Mouse (Mus musculus) ZHBTc4 (cell line): ENCODE data around the gene Ncaph.
A peak's percentile ranks its signal among the peaks of the same experiment; 100 is the strongest.
"Not testable (repeated sequence)": the region's sequence is repeated elsewhere in the genome, so short reads cannot be mapped to it uniquely, and the experiment has no call there.

ENCODE experiments used
- DNase-seq: peaks from one replicate; pipeline ENCODE4 v3.0.0-alpha.2; 2011; ENCODE audit warnings: low read depth, low spot score

Ncaph gene

DNA sequence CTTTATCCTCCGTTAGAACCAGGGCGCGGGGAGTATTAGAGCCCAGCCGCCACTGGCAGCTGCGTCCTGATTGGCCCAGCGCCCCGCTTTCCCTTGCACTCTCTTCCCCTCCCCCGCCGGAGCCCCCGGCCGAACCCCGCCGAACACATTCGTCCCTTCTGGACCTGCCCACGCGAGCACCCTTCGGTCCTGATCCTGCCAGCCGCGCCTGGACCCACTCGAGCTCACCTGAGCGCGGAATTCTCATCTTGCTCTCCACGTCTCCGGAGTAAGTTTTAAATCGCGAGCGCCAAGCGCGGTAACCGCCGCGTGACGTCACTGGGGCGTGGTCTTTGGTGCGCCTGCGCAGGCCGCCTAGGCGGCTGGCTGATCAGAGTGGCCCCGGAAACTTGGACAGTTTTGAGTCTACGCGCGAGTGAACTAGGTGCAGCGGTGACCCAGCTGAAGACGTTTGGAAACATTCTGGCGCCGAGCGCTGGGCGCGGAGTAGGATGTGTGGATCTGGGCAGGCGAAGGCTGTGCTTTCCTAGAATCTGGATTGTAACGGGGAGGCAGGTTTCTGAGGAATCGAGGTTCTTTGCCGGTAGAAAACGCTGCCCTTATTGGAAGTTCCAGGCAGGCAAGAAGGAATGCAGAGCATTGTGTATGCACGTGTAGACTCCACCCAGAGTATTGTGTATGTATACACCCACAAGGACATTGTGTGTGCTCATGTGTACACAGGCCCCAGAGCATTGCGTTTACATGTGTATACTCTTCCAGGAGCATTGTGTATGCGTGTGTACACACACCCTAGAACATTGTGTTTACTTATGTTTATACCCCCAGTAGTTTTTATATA is at the start of gene Ncaph:
TSS of gene Ncaph (minus strand) at position 334 of the 841 bp plus-strand sequence.
- peak; percentile 96 for DNase-seq

DNA sequence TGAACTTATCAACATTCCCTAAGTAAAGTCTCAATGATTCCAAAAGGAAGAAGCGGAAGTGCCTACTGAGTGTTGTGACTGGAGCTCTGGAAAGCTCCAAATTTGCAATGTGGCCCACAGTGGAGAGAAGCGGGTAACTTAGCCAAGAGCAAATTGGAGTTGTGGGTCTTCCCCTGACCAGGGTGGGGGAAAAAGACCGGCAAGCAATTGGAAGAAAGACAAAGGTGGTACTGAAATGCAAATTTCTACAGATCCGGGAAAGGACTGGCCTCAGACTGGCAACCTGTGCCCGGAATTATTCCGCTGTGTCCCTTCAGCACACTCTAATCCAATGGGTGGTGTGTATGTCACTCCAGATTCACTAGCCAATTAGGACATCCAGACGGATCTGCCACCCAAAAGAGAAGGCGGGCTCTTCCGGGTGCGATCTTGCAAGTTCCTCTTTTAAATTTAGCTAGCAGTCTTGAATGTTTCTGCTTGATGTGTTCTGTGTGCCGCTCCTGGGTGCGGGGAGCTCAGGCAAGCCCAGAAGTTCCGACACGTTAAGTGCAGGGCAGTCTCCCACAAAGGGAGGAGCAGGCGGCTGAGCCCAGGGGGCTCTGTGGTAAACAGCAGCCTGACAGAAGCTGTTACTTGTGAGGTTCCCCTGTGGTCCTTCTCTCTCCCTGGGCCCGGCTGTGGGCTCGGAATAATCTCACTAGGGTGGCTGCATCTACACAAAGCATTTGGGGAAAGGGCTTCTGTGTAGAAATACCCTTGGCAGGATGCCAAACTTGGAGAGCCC is 49.0 kb upstream of the Ncaph start:
- DNase-seq: peak; percentile 95

DNA sequence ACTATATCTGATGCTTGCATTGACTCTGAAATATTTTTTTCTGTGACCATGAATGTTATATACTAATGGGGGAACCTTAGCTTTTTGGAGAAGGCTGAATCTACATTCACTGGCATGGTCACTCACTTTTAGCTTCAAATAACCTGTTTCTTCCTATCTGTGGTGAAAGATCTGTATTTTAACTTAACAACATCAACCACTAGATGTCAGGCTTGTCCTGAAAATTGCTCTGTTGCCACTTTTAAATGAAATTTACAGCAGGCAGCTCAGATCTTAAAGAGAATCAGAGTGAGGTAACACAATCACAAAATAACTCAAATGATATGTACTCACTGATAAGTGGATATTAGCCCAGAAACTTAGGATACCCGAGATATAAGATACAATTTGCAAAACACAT is 32.5 kb upstream of the Ncaph start:
- peak; percentile 56 for DNase-seq

DNA sequence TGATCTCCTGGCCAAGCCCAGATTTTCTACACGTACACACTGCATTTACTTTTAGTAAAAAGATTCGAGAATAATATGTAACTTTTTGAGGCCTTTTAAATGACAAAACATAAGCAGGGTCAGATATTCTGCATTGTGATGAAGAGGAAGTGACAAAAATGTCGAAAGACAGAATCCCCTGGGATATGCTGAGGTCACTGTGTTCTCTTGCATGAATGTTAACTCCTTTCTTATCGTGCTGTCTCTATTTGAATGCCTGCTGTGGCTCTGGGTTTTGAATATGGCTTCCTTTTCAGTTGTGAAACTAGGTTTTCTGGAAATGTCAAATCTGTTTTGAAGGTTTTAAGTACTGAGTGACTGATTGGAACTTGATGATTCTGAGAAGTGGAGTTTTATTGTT is 31.9 kb upstream of the Ncaph start:
- no peak for DNase-seq

DNA sequence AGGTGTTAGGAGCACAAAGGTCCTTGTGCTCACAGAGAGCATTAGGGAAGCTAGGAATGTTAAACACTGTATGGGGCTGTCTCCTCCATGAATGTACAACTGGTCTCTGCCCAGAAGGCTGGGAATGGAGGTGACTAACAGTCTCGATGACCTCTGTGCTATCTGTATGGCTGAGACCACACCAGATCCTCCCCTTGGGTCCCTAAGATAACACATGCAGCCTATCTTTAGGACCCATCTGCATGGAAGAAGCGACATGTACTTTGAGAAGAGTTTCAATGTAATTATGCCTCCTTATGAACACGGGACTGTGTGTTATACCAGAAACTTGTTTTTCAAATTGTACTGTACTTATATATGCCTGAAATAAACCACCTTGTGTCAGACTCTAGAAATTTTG is 11.9 kb upstream of the Ncaph start:
- no peak for DNase-seq

DNA sequence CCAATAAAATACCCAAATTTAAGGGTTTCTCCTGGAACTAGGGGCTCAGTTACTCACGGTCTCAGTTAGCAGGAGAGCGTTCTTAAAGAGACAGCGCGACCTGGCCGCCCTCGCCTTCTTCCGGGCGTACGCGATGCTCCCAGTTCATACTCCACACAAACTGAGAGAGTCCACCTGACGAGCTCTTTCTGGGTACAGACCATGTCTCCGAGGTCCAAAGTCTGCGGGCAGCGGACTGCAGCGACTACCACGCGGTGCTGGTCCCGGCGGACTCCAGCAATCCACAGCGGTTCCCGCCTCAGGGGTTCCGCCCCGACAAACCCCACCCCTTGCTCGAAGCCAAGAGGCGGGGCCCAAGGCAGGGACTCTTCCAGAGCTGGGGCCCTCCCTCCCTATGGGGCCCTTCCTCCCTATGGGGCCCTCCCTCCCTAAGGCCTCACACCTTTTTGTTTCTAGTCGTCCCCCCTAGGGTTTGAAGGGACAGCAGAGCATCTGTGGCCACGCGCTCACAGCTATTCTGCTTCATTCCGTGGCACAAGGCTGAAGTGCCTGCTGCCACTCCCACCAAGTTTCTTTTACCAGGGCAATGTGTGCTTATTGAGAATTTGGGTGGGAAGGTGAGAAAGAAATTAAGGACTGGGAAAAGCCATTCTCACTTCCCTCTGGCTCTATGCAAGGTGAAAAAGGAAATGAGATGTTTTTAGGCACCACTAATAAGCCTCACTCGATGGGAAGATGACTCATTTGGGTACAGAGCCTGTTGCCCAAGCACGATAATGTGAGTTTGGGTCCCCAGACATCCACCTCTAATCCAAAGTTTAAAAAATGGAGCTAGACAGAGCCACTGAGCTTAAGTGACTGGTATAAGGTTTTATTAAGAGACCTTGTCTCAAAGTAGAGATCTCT is 9.7 kb upstream of the Ncaph start, which contains the start of gene Itpripl1:
TSS of gene Itpripl1 (minus strand) at position 285 of the 906 bp plus-strand sequence.
- DNase-seq: peak; percentile 78

DNA sequence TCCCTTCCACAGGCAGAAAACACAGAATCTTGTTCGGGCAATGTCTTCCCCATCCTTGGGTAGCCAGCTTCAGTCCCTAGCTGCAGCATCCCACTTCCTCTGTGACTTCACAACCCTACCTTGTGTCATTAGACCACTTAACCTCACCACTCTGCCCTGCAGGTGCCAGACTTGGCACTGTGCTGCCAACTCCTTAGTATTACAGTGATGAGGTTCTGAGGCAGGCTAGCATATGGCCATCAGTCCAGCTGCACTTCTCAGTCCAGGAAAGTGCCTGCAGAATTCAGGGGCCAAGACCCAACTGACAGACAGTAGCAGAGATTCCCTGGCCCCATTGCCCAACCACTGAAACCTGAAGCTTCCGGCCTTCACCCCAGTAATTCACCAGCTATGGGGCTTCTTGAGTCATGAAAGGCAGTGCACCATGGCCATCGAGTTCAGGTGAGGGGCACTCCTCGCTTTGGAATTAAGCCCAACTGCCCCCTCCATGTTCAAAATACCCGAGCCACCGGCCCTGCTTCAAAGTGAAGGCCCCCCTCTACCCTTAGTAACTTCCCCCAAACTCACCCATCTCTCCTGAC is 8.9 kb upstream of the Ncaph start:
- DNase-seq: no peak

DNA sequence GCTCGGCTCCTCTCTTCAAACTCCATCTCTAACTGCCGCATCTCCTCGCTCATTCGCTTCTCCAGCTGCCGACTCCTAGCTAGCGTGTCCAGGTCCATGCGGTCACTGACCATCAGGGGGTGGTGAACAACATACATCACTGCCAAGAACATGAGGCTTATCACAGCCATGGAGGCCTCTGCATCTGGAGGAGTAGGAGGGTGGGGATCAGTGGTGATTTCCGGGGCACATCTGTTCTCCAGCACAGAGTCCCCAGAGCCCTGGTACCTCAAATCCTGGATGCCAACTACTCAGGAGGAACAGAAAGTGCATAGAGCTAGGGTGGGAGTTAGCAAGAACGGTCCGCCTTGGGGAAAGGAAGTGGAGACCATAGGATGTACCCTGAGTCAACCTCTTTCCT is 8.3 kb upstream of the Ncaph start:
- DNase-seq: no peak

DNA sequence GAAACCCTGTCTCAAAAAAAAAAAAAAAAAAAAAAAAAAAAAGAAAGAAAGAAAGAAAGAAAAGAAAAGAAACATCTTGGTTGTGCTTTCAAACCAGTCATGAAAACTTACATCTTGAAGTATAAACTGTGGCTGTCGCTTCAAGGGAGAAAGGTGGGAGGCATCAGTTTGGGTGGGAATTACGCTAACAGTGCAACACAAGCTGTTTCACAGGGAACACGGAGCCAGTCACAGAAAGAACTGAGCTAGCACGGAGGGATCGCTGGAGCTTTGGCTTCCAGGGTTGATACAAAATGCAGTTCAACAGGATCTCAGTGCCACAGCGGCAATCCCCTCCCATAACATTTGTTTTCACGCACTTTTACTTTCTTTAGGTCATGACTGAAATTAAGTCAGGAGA is 6.3 kb upstream of the Ncaph start:
- no peak for DNase-seq

DNA sequence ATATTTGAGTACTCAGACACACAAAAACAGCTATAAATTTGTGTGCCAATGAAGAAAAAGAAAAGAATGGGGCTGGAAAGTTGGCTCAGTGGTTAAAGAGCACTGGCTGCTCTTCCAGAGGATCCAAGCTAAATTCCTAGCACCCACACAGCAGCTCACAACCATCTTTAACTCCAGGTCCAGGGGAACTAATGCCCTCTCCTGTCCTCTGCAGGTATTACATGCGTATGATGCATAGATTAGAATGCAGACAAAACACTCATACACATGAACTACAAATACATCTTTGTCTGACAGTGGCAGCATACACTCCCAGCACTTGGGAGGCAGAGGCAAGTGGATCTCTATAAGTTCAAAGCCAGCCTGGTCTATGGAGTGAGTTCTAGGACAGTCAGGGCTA is 5.9 kb upstream of the Ncaph start:
- peak; percentile 42 for DNase-seq

DNA sequence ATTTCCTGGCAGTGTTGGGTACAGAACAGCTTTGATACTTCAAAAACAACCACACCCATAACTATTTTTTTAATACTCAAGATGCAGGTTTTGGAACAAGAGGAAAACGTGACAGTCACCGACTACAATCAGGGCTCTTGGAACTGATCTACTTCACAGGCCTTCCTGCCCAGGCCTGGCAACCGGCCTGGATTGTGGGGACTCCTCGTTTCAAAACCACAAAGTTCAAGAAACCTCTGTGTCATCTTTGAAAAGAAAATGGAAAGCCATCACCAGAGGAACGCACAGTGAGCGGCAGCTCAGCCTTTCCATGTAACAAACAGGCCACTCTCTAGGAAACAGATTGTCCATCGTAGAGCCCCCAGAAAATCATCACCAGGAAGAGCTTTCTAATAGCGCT is 5.3 kb upstream of the Ncaph start:
- no peak for DNase-seq

DNA sequence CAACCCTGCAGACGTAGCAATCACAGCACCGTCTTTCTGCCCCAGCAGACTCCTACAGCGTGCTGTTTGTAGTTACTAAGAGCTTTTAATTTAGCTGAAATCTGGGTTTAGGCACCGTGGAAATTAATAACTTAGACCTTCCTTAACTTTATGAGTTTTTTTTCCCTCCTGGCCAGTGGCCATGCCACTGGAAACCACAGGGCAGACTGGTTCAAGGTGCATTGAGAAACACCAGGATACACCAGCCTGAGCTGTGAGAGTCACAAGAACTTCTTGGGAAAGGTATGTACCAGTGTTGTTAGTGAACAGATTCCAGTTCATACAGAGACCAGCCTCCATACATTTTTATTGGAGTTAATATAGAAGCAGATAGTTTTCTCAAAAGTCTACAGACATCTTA is 4.7 kb upstream of the Ncaph start:
- no peak for DNase-seq

DNA sequence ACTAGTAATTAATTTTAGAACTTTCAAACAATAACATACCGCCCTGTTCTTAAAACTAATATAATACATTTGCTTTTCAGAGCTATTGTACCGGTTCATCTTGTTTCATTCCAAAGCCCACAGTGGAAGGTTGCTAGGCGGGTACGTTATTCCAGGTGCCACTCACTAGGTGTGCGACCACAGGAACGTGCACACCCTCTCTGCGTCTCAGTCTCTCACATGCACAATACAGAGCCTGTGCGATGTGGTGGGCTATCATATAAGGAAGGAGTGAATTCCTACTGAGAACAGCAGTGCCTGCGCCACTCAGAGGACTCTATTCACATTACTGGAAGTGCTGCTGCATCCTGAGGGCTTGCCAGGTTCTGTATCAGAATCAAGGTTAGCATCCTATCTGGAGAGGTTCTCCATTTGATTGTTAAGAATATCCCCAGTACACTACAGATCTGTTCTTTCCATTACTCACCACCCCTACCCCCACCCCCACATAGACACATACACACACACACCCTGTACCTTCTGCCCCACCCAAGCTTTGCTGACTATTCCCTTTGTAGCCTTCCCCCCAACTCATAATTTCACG is 4.2 kb upstream of the Ncaph start:
- no peak for DNase-seq

DNA sequence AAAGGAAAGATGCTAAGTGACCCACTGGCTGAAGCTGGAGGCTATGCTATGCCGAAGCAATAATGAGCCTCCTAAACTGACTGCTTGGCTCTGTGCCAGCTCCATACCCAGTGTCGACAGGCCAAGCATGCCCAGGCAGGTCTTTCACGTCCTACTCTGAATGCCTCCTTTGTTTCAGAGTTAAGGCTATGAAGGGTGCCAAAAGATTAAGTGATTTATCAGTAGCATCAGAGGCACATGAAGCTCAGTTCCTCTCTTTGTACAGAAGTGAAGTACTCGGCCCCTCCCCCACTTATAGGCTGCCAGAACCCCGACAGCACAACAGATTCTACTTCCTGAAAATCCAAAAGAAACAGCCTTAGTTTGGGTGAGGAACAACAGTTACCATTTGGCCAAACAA is 3.2 kb upstream of the Ncaph start:
- DNase-seq: peak; percentile 64

DNA sequence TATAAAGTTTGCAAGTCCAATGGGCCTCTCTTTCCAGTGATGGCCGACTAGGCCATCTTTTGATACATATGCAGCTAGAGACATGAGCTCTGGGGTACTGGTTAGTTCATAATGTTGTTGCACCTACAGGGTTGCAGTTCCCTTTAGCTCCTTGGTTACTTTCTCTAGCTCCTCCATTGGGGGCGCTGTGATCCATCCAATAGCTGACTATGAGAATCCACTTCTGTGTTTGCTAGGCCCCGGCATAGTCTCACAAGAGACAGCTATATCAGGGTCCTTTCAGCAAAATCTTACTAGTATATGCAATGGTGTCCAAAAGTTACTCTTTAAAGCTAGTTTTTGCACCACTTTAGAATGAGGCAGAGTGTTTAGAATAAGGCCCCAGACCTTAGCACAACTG is 1.5 kb upstream of the Ncaph start:
- not testable (repeated sequence) for DNase-seq

DNA sequence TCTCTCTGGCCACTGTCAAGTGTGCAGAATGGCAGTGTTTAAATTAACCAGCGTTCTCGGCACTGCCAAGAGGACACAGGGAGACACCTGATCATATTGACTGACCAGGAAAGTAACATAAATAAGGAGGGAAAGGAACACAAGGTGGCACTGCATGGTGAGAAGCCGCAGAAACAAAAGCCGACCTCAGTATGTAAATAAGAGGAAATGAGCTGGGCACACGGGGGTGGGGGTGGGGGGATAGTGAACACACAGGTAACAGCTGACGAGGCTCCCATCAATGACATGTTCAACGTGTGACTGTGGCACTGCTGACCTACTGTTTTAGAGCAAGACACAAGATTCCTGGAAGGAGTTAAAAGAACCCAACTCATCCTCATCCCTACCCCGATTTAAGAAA is 2.4 kb downstream of the Ncaph start:
- DNase-seq: no peak

DNA sequence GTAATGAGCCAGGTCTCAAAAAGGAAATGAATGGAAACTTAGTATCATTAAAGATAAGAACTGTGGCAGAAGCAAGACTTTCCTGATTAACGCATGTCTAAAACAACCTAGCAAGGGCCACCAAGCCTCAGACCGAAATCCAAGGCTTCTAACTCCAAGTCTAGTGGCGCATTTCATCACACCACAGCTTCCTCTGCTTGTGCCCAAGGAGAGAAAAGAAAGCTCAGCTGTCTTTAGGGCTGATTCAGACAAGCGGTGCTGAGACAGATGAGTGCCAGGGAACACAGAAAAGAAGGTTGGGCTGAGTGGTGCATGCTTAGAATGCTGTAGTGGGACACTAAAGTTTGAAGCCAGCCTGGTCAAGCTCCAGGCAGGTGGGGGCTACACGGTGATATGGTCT is 4.8 kb downstream of the Ncaph start:
- no peak for DNase-seq

DNA sequence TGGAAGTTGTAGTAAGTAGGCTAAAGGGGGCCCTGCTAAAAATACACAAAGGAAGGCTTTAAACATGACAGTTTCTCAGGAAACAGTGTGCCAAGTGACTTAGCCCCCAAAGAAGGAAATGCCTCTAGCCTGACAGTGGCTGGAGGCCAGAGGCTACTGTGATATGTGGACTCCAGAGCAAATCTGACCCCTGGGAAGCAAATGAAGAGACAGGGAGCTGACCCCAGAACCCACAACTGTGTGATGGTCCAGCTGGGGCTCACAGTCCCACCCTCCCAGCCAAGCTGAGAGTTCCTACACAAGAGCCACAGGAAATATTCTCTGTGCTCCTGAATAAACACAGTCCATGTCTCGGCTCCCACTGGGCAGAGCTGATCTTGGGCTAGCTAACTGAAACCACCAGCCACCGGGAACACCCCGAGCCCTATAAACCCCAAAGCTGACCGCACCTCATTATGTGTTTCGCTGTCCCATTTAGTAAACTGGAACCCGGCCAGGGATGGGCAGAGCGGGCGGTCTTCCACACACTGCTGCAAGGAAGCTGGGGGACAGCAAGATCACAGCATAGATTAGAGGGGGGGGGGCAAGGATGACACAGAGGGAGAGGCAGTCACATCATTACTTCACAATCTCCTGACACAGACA is 12.0 kb downstream of the Ncaph start:
- no peak for DNase-seq

DNA sequence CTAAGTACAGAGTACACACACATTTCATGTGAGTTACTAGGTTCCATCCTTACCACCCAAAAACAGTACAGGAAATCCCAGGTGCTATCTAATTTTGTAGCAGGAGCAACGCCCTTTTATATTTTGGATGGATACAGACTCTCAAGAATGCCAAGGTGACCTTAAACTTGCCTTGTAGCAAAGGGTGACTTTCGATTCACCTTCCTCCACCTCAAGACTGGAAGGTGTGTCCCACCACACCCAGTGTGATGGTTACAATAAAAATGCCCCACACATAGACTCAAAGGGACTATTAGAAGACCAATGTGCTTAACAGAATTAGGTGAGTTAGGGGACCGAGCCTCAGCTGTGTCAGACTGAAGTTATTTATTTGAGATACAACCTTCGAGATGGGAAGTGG is 24.8 kb downstream of the Ncaph start:
- peak; percentile 66 for DNase-seq

DNA sequence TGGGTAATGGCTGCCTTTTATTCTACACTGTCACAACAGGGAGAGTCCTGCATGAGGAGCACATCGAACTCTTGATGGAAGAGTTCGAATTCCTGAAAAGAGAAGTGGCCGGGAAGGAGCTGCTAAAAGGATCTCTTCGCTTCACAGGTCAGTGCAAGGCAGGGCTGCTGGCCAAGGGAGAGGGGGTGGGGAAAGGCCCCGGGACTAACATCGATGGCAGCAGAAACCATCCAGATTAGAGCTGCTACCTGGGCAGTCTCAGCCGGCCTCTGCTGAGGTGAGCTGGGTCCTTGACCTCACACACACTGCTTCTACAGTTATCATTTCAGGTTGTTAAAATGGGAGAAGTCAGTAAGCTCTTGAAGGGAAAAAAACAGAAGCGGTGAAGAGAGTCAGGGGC is 41.8 kb downstream of the Ncaph start:
- DNase-seq: no peak

DNA sequence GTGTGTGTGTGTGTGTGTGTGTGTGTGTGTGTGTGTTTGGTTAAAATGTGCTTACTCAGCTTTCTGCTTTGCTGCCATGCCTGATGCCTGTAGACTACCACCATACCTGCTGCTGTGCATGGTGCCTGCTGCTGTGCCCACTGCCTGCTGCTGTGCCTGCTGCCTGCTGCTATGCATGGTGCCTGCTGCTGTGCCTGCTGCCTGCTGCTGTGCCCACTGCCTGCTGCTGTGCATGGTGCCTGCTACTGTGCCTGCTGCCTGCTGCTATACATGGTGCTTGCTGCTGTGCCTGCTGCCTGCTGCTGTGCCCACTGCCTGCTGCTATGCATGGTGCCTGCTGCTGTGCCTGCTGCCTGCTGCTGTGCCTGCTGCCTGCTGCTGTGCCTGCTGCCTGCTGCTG is 43.6 kb downstream of the Ncaph start:
- DNase-seq: not testable (repeated sequence)
